Mouse (Mus musculus) embryonic facial prominence, embryonic 10.5 days (tissue): ENCODE measurements around the gene Slc51b. TPM values are rescaled to one million over a fixed set of nuclear protein-coding genes. Genes with fewer than 3 reads are reported as not detected.

Source experiments
- DNase-seq: peaks from one replicate; pipeline ENCODE4 v3.0.0-alpha.2; 2017; ENCODE audit warnings: low spot score
- H3K27ac ChIP-seq: fragments of 300-500 bp; sonication (generic); replicated peaks from 2 replicates; pipeline ENCODE4 v1.5.1; 2016; ENCODE audit warnings: mild to moderate bottlenecking
- H3K27me3 ChIP-seq: fragments of 300-500 bp; sonication (generic); replicated peaks from 2 replicates; pipeline ENCODE4 v1.6.1; 2016; ENCODE audit warnings: low read depth, mild to moderate bottlenecking; ENCODE audit not compliant: poor library complexity, severe bottlenecking
- H3K36me3 ChIP-seq: fragments of 300-500 bp; sonication (generic); replicated peaks from 2 replicates; pipeline ENCODE4 v1.6.1; 2016; ENCODE audit warnings: mild to moderate bottlenecking, moderate library complexity
- H3K4me1 ChIP-seq: fragments of 300-500 bp; sonication (generic); 2 replicates; pipeline ENCODE4 v1.6.1; 2016
- H3K4me3 ChIP-seq: fragments of 300-500 bp; sonication (generic); 2 replicates; pipeline ENCODE4 v1.5.1; 2016; ENCODE audit warnings: mild to moderate bottlenecking, moderate library complexity
- H3K9me3 ChIP-seq: fragments of 300-500 bp; sonication (generic); 2 replicates; pipeline ENCODE4 v1.6.1; 2016; ENCODE audit warnings: mild to moderate bottlenecking
- WGBS: fragments of 180-500 bp; shearing (Covaris S2); methylation state at CpG from one replicate; pipeline ENCODE4 v1.1.7; 2016; 5-methylcytosine and 5-hydroxymethylcytosine counted together
- polyA plus RNA-seq: library from polyadenylated mRNA; unstranded; fragments of >200 nt; fragmentation: Nextera tagmentation; extraction: Ambion mirVana; gene quantifications from 2 replicates; pipeline ENCODE4 v1.2.1, GENCODE M21; 2016

Slc51b gene
- polyA plus RNA-seq, result not detected in 2 replicates

- Histone ChIP-seq H3K27me3 (no peaks in the 10 kb centered on the region), H3K36me3 (no peaks in the 10 kb centered on the region), H3K4me3 (no peak within 1 kb of the TSS), H3K27ac (no peak within 1 kb of the TSS), H3K9me3 (no peaks in the 10 kb centered on the region), H3K4me1 (peaks cover 8% of the 10 kb centered on the region)
- DNase-seq, result no peak
- 85% methylated on average over 11 of the region's 11 CpGs for WGBS
Observed at GRCm38 (mm10) chr9:65422760-65423501, at the start of gene Slc51b. Gene Slc51b, minus strand, starts transcription at chr9:65422955.

DNA sequence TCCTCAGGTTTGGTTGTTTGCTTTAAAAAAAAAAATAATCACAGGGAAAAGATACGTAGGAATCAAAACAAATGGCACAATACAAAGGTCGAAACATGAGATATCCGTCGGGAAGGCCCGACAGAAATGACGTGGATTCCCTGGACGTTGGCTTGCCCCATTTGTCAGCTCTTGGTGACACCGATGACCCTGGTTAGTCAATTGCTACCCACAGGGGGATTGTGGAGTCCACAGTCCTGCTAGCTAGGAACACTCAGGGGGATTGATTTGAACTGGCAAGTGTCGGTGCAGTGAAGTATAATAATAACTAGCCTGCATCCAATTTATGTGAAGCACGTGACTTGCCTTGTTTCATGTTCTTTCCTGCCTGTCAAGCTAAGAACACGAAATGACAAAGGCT is 44.9 kb upstream of the Slc51b start:
- Histone ChIP-seq H3K4me3 (no peak overlapping the region), H3K36me3 (peaks cover 78% of the 10 kb centered on the region), H3K27me3 (no peaks in the 10 kb centered on the region), H3K4me1 (peaks cover 47% of the 10 kb centered on the region), H3K9me3 (no peaks in the 10 kb centered on the region), H3K27ac (0 out of 2 replicates have a peak overlapping the region, but pooled peaks have one; percentile 48)
- WGBS, result 42% methylated on average over 11 of the region's 11 CpGs
- DNase-seq, result peak; percentile 15

GRCm38 (mm10) chr9:65465241-65465640 is 42.5 kb upstream of the Slc51b start:
- Histone ChIP-seq H3K27me3 (no peaks in the 10 kb centered on the region), H3K9me3 (no peaks in the 10 kb centered on the region), H3K27ac (no peak overlapping the region), H3K4me3 (no peak overlapping the region), H3K4me1 (peaks cover 54% of the 10 kb centered on the region), H3K36me3 (peaks cover 56% of the 10 kb centered on the region)
- no peak for DNase-seq
- 96% methylated on average over 2 of the region's 2 CpGs for whole genome bisulfite sequencing

- Histone ChIP-seq H3K4me1 (peaks cover 51% of the 10 kb centered on the region), H3K9me3 (no peaks in the 10 kb centered on the region), H3K4me3 (no peak overlapping the region), H3K27ac (no peak overlapping the region), H3K27me3 (no peaks in the 10 kb centered on the region), H3K36me3 (peaks cover 46% of the 10 kb centered on the region)
- WGBS, result 94% methylated on average over 6 of the region's 6 CpGs
- no peak for DNase-seq
Observed at GRCm38 (mm10) chr9:65464161-65464560, 41.4 kb upstream of the Slc51b start.

DNA sequence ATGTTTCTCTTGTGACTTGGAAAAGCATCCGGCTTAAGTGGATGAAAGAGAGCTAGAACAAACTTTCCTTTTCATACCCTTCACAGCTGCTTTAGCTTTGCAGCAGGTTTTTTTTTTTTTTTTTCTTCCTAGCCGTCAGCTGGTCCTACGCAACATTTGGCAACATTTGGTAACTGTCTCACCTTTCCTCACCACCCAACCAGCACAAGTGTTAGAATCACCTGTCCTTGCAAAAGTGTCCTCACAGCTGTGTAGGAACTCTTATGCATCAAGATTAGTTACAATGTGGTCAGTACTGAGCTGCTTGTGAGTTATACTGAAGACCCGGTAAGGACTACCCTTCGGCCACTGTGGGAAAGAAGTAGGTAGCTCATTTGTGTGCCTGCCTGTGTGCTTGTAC is 39.8 kb upstream of the Slc51b start:
- DNase-seq, result no peak
- H3K4me1 ChIP-seq, result peaks cover 38% of the 10 kb centered on the region
- H3K9me3 ChIP-seq, result no peaks in the 10 kb centered on the region
- no peaks in the 10 kb centered on the region for H3K27me3 ChIP-seq
- peaks cover 34% of the 10 kb centered on the region for H3K36me3 ChIP-seq
- no peak overlapping the region for H3K4me3 ChIP-seq
- no peak overlapping the region for H3K27ac ChIP-seq
- 78% methylated on average over 5 of the region's 5 CpGs for WGBS

DNA sequence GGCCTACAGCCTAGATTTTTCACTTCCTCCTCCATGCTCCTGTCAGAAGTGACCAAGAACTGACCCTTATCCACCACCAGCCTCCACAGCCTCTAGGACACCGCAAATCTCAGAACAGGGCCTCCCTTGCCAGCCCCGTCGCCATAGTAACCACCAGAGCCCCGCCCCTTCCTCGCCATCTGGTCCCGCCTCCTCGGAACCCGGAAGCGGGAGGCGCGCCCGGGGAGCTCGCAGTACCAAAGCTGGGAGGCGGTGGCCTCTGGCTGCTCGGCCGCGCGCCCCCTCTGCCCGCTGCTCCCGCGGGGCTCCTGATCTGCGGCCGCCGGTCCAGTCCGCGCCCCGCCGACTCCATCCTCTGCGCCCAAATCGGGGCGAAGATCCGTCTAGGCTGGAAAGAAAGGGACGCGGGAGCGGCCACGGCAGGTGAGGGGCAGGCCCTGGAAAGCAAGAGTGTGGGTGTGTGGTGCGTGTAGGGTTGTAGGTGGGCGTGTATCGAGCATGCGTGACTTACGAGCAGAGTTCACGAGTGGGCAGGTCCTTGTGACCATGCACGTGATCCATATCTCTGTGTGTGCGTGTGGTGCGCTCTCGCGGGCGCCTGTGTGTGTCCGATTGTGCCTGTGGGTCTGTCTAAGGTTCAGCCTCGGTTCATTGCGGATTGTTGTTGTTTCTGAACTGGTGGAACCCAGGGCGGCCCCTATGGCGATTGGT is 38.1 kb upstream of the Slc51b start, which contains the start of gene Spg21:
Gene Spg21, plus strand, starts transcription at position 216 of the 711 bp plus-strand sequence.
- no peaks in the 10 kb centered on the region for H3K27me3 ChIP-seq
- H3K4me3 ChIP-seq, result peak within 1 kb of the TSS; percentile 94
- under 1% methylated on average over 53 of the region's 53 CpGs for WGBS
- no peaks in the 10 kb centered on the region for H3K9me3 ChIP-seq
- peaks cover 23% of the 10 kb centered on the region for H3K4me1 ChIP-seq
- peak; percentile 98 for DNase-seq
- H3K27ac ChIP-seq, result peak within 1 kb of the TSS; percentile 91
- peaks cover 18% of the 10 kb centered on the region for H3K36me3 ChIP-seq

GRCm38 (mm10) chr9:65460198-65460597 is 37.4 kb upstream of the Slc51b start:
- no peaks in the 10 kb centered on the region for H3K27me3 ChIP-seq
- WGBS, result 55% methylated on average over 3 of the region's 3 CpGs
- H3K4me1 ChIP-seq, result peaks cover 22% of the 10 kb centered on the region
- H3K9me3 ChIP-seq, result no peaks in the 10 kb centered on the region
- H3K27ac ChIP-seq, result peak overlapping the region; percentile 91
- peak overlapping the region; percentile 94 for H3K4me3 ChIP-seq
- H3K36me3 ChIP-seq, result peaks cover 11% of the 10 kb centered on the region
- DNase-seq, result no peak

DNA sequence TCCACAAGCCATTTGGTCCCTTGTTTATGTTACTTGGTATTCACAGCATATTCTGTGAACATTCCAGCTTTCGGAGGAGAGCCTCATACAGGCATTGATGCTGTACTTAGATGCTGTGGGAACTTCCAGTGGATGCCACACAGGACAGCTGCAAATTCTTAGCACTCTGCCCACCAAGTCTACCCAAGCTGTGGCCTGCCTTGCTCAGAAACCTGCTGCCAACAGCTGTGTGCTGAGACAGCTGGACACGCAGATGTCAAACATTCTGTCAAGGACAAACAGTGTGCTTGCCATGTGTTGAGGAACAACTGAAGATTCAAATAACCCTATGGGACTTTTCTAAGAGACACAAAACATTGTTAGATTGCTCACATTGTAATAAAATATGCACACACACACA is 36.2 kb upstream of the Slc51b start:
- H3K9me3 ChIP-seq, result no peaks in the 10 kb centered on the region
- WGBS, result 93% methylated on average over 2 of the region's 2 CpGs
- peaks cover 22% of the 10 kb centered on the region for H3K4me1 ChIP-seq
- H3K4me3 ChIP-seq, result no peak overlapping the region
- H3K27me3 ChIP-seq, result no peaks in the 10 kb centered on the region
- no peaks in the 10 kb centered on the region for H3K36me3 ChIP-seq
- DNase-seq, result no peak
- no peak overlapping the region for H3K27ac ChIP-seq

DNA sequence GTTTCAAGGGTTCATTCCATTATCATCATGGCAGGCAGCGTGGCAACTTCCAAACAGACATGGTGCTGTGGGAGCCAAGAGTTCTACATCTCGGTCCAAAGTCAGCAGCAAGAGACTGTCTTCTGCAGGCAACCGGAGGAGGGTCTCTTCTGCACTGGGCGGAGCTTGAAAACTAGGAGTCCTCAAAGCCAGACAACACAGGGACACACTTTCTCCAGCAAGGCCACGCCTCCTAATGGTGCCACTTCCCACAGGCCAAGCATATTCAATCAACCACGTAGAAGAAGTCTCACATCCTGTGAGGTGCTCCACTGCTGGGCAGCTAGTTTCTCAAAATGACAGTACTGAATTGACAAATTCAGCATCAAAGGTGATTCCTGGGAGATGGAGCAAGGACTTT is 25.2 kb upstream of the Slc51b start:
- Histone ChIP-seq H3K27ac (no peak overlapping the region), H3K9me3 (peaks cover 3% of the 10 kb centered on the region; the same call in 1 of the 2 replicates), H3K36me3 (peaks cover 82% of the 10 kb centered on the region), H3K4me1 (no peaks in the 10 kb centered on the region), H3K4me3 (no peak overlapping the region), H3K27me3 (no peaks in the 10 kb centered on the region)
- 82% methylated on average over 6 of the region's 6 CpGs for WGBS
- no peak for DNase-seq

DNA sequence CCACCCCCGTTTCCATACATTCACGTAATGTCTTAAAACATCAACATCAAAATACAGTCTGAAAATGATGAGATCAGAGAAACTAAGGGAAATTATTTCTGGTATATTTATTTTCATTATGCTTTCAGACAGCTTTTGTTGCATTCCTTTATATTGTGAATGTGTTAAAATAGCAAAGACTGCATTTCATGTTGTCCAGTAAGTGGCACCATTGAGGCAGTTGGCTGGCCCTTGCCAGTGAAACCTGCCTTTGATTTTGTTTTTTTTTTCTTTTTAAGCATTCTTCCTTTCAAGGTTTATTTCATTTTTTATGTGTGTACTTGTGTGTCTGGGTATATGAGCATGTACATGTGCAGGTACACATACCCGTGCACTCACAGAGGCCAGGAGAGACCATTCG is 21.9 kb upstream of the Slc51b start:
- H3K9me3 ChIP-seq, result peaks cover 3% of the 10 kb centered on the region; the same call in 1 of the 2 replicates
- DNase-seq, result no peak
- H3K27ac ChIP-seq, result no peak overlapping the region
- no peaks in the 10 kb centered on the region for H3K4me1 ChIP-seq
- H3K36me3 ChIP-seq, result peaks cover 79% of the 10 kb centered on the region
- WGBS, result 95% methylated on average over 4 of the region's 4 CpGs
- H3K4me3 ChIP-seq, result no peak overlapping the region
- H3K27me3 ChIP-seq, result no peaks in the 10 kb centered on the region

GRCm38 (mm10) chr9:65435671-65436301 is 13.0 kb upstream of the Slc51b start, which contains the start of gene Mtfmt:
Gene Mtfmt, plus strand, starts transcription at chr9:65435782.
- Histone ChIP-seq H3K9me3 (no peaks in the 10 kb centered on the region), H3K27me3 (no peaks in the 10 kb centered on the region), H3K27ac (peak within 1 kb of the TSS; percentile 86), H3K36me3 (peaks cover 23% of the 10 kb centered on the region), H3K4me1 (peaks cover 5% of the 10 kb centered on the region), H3K4me3 (peak within 1 kb of the TSS; percentile 90)
- DNase-seq, result peak; percentile 96
- WGBS, result under 1% methylated on average over 54 of the region's 54 CpGs

DNA sequence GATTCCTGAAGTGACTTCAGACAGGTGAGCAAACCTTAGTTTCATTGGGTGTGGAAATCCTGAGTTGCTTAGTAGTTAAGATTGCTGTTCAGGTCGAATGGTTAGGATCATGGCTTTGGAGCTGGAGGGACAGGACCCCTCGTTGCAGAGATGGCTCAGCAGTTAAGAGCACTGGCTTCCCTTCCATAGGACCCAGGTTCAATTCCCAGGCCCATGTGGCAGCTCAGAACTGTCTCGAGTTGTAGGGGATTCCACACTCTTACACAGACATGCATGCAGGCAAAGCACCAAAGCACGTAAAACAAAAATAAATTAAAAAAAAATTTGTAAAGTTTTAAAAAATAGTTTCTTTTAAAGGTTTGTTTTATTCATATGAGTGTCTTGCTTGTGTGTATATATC is 12.5 kb upstream of the Slc51b start:
- Histone ChIP-seq H3K27me3 (no peaks in the 10 kb centered on the region), H3K9me3 (no peaks in the 10 kb centered on the region), H3K4me3 (peak overlapping the region; percentile 90; the same call in 1 of the 2 replicates), H3K27ac (no peak overlapping the region), H3K4me1 (peaks cover 5% of the 10 kb centered on the region), H3K36me3 (peaks cover 18% of the 10 kb centered on the region)
- WGBS, result 75% methylated on average over 4 of the region's 4 CpGs
- no peak for DNase-seq
